Mouse (Mus musculus): ENCODE measurements at regions not wholly inside any gene's neighbourhood (a gene's known extent, or its start where the extent isn't known, plus 50 kb on each side); places are given as distances from the start of the nearest gene placed in this dataset.

DNA sequence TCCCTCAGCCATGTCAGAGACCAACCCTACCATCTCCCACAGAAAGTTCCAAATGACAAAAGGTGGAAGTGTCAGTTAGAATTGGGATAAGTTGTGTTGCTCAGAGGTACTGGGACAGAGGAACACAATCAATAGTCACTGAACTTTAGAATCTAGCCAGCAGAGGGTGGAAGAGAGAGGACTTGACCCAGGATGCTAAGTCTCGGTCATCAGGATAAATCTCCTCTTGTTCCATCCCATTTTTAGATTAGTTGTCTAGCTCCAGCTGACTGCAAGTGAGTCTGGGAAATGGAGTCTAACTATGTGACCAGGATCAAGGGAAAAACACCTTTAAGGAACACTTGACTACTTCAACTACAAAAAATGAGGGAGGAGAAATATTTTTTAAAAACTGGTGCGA, 91.5 kb downstream of the Fam84b start:
- DNase-seq (ENCODE audit: extremely low spot score in 1 of 2, low spot score in 2 of 2), result no peak
- intact Hi-C loops (cut with DNase I), result no loop called here

DNA sequence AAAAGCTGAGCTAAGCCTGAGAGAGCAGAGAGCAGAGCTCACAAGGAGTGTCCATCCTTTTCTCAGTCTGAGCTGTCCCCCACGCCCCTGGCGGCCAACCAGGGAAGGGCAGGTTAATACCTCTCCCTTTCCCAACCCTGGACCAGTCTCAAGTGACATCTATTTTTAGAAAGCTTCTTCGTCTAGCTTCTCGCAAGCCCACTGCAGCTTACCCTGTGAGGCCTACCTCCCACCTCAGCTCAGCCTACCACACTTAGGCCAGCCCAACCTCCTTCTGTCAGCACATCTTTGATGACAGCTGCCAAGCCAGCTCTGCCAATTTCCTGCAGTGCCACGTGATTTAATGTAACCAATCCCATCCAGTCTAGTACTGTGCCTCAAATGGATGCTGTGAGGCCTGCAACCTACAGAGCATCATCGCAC, 93.6 kb downstream of the Fam84b start:
- DNase-seq (ENCODE audit: extremely low spot score in 1 of 2, low spot score in 2 of 2), result peak in 1 of 2 experiments; percentile 58
- intact Hi-C loops (cut with DNase I), result no loop called here

DNA sequence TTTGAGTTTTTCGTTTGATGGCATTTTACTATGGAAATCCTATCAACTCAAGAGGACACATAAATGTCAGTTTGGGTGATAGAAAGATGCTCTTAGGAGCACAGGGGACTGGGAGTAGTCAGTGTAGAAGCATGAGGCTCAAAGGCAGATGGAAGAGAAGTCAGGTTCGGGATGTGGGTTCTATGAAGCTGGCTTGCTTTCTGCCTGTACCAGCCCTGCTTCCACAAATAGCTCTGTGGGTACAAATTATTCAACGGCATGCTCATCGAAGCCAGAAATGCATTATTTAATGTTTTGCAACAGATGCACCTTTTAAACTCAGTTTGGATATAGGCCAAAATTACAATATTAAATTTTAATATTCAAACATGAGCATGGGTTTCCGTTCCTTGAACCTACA, 99.3 kb downstream of the Fam84b start:
- no peak for DNase-seq (ENCODE audit: extremely low spot score in 1 of 2, low spot score in 2 of 2)
- intact Hi-C loops (cut with DNase I), result no loop called here

GRCm38 (mm10) chr15:60739598-60739997, 114.0 kb downstream of the Fam84b start:
- DNase-seq (ENCODE audit: extremely low spot score in 1 of 2, low spot score in 2 of 2), result no peak

DNA sequence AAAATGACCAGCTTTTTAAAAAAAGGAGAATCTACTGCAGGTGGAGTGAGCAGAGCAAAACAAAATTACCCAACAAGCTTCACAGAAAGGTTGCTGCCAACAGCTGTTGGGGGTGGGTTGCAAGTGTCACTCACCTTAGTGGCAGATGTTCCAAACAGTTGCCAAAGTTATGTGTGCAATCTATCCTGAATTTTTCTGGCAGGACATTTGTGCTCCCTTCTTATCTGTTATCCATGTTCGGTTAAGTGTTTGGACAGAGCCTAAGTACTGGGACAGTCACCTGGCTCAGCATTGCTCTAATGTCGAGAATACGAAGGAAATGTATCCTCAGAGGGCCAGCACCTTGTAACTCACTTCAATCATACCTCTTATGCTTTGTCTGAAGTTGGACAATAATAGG, 115.3 kb downstream of the Fam84b start:
- no peak for DNase-seq (ENCODE audit: extremely low spot score in 1 of 2, low spot score in 2 of 2)
- intact Hi-C loops (cut with DNase I), result no loop called here

More at GRCm38 (mm10) chr15:60739598-60739997, 114.0 kb downstream of the Fam84b start:
- intact Hi-C loops (cut with DNase I), result no loop called here

DNA sequence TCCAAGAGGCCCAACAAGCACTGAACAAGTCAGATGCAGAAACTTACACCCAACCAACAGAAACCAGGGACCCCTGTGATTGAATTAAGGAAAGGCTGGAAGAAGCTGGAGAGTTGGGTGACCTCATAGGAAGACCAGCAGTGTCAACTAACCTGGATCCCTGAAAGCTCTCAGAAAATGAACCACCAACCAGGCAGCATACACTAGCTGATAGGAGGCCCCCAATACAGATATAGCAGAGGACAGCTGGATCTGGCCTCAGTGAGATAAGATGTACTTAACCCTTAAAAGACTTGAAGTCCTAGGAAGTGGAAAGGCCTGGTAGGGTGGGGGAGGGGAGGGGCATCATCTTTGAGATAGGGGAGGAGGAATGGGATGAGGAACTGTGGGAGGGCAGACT, 121.2 kb downstream of the Fam84b start:
- DNase-seq (ENCODE audit: extremely low spot score in 1 of 2, low spot score in 2 of 2), result no peak
- intact Hi-C loops (cut with DNase I), result no loop called here

- intact Hi-C loops (cut with DNase I), result no loop called here
- no peak for DNase-seq (ENCODE audit: extremely low spot score in 1 of 2, low spot score in 2 of 2)
Measured at GRCm38 (mm10) chr15:60728754-60729153, 124.8 kb downstream of the Fam84b start.

DNA sequence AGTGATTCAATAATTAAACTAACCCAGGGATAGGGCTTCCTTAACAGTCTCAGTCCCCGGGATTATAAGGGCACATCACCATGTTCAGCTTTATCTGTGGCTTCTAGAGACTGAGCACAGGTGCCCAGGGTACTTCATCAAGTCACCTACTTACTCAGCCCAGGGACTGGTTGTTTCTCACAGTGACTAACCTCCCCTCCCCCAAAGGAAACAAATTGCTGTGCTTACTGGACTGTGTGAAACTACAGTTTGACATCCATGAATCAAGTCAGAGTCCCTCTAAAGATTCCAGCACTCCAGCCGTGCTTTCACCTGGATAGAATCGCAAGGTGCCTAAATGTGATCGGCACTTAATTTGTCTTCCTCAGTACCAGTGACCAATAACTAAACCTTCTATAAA, 125.2 kb downstream of the Fam84b start:
- DNase-seq (ENCODE audit: extremely low spot score in 1 of 2, low spot score in 2 of 2), result no peak
- intact Hi-C loops (cut with DNase I), result no loop called here

- DNase-seq (ENCODE audit: extremely low spot score in 1 of 2, low spot score in 2 of 2), result no peak
- intact Hi-C loops (cut with DNase I), result no loop called here
Measured at GRCm38 (mm10) chr15:60719332-60719731, 134.2 kb downstream of the Fam84b start.

DNA sequence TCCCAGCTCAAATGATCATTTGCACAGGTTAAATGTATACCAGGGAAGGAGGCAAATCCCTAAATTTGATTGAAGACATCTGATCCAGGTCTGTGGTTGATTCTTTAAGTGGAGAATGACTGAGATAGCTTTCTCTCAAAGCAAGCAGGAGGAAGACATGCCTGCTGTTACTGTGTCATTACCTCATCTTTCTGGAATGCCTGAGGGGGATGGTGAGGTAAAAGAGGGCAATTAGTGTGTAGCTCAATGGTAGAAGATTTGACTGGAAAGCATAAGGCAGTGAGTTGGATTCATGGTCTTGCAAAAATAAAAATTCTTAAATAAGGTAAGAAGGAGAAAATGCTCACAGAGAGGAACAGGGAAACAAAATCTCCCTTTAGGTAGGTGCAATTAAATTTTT, 144.9 kb downstream of the Fam84b start:
- intact Hi-C loops (cut with DNase I), result no loop called here
- no peak for DNase-seq (ENCODE audit: extremely low spot score in 1 of 2, low spot score in 2 of 2)

- intact Hi-C loops (cut with DNase I), result no loop called here
- peak in 1 of 2 experiments; percentile 23 for DNase-seq (ENCODE audit: extremely low spot score in 1 of 2, low spot score in 2 of 2)
Measured at GRCm38 (mm10) chr15:60706009-60706408, 147.6 kb downstream of the Fam84b start.

GRCm38 (mm10) chr15:60701273-60701672, 152.3 kb downstream of the Fam84b start:
- intact Hi-C loops (cut with DNase I), result no loop called here
- DNase-seq (ENCODE audit: extremely low spot score in 1 of 2, low spot score in 2 of 2), result no peak

DNA sequence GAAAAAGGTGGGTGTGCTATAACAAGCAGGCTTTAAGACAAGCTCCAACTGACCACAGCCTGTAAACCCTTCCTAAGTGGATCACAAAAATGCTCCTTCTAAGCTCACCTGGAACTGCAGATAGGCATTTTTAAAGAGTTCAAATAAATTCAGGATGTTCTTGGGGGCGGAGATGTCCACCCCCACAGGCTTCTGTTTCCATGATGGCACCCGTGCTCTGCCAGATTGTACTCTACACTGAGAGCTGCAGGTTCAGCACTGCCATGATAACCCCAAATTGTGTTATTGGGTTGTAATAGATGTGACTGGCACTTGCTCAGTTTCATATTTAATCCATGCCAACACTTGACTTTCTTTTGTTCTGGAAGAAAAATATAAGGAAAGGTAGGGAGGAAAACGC, 158.8 kb downstream of the Fam84b start:
- intact Hi-C loops (cut with DNase I), result loop anchor here (10.0 kb wide), 1 partner anchor 130 kb away; no protein-coding TSS in a partner anchor
- no peak for DNase-seq (ENCODE audit: extremely low spot score in 1 of 2, low spot score in 2 of 2)

GRCm38 (mm10) chr15:60693751-60694500, 159.7 kb downstream of the Fam84b start:
- intact Hi-C loops (cut with DNase I), result loop anchor here (10.0 kb wide), 1 partner anchor 131 kb away; no protein-coding TSS in a partner anchor
- peak; percentile 5 to 46 for DNase-seq (ENCODE audit: extremely low spot score in 1 of 2, low spot score in 2 of 2)

- intact Hi-C loops (cut with DNase I), result loop anchor here (10.0 kb wide), 1 partner anchor 132 kb away; no protein-coding TSS in a partner anchor
- DNase-seq (ENCODE audit: extremely low spot score in 1 of 2, low spot score in 2 of 2), result peak in 1 of 2 experiments; percentile 50
Measured at GRCm38 (mm10) chr15:60692718-60693597, 160.6 kb downstream of the Fam84b start.

- DNase-seq (ENCODE audit: extremely low spot score in 1 of 2, low spot score in 2 of 2), result no peak
- intact Hi-C loops (cut with DNase I), result loop anchor here (10.0 kb wide), 1 partner anchor 133 kb away; no protein-coding TSS in a partner anchor
Measured at GRCm38 (mm10) chr15:60692149-60692548, 161.4 kb downstream of the Fam84b start.

- intact Hi-C loops (cut with DNase I), result no loop called here
- DNase-seq (ENCODE audit: extremely low spot score in 1 of 2, low spot score in 2 of 2), result no peak
Measured at GRCm38 (mm10) chr15:60677397-60677796, 176.2 kb downstream of the Fam84b start.

DNA sequence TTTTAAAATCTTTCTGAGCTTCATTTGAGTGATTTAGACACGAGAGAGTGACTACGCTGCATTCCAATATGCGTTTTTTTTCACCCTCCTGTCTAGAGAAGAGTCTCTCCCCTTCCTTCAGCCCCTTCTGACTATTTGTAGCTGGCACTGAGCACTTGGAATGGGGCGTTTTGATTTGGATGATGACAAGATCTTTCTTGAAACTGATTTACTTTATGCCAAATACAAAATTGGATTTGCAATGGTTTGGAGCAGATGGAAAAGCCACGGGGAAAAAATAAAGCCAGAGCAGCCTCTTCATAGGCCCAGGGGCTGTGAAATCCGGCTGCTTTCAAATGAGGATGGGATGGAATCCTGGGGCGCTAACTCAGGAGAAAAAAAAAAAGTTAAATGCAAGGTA, 196.0 kb downstream of the Fam84b start:
- intact Hi-C loops (cut with DNase I), result no loop called here
- DNase-seq (ENCODE audit: extremely low spot score in 1 of 2, low spot score in 2 of 2), result peak in 1 of 2 experiments; percentile 27

- DNase-seq (ENCODE audit: extremely low spot score in 1 of 2, low spot score in 2 of 2), result no peak
- intact Hi-C loops (cut with DNase I), result no loop called here
Measured at GRCm38 (mm10) chr15:60655113-60655512, 198.5 kb downstream of the Fam84b start.

- intact Hi-C loops (cut with DNase I), result no loop called here
- DNase-seq (ENCODE audit: extremely low spot score in 1 of 2, low spot score in 2 of 2), result no peak
Measured at GRCm38 (mm10) chr15:60649252-60649651, 204.3 kb downstream of the Fam84b start.
